29 mouse cellular contexts compared by ENCODE assay signal in the genomic region with DNA sequence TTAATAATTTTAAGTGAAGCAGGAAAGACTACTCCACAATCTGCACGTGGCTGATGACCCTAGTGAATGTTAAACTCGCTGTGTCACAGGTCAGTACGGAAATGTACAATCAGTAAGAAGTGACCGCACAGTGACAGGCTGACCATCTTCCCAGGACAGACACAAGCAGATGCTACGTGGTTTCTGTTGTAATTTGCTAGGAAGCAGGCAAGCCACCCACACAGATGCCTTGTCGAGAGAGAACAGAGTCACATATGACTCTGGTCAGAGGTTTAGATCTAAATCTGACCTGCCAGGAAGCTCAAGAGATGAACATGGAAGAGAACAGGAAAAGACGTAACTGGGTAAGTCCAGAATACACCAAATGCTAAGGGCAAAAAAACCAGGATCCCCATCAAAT. TPM values are rescaled to one million over a fixed set of nuclear protein-coding genes. Genes with fewer than 3 reads are reported as not detected.
"Had no signal": no experiment of that assay in that cellular context is flagged by ENCODE, and none has a peak within 500 bp of the region (broad histone marks: within the 10 kb centered on the region; RNA-seq: fewer than 3 reads in every experiment).

No protein-coding gene starts in this region.

- H3K36me3 ChIP-seq: limb, embryonic 12.5 days; limb, embryonic 15.5 days; neural tube, embryonic 12.5 days; stomach, embryonic 15.5 days had no signal

- H3K9ac ChIP-seq: limb, embryonic 12.5 days; limb, embryonic 15.5 days; liver, embryonic 14.5 days; liver, postnatal 0 days; lung, embryonic 14.5 days; neural tube, embryonic 12.5 days; stomach, embryonic 15.5 days had no signal

- H3K9me3 ChIP-seq: limb, embryonic 12.5 days; limb, embryonic 15.5 days; neural tube, embryonic 12.5 days; stomach, embryonic 15.5 days had no signal

- DNase-seq: kidney, adult 2 months; kidney, postnatal 25 days; layer of hippocampus, adult 9-11 months; layer of hippocampus, postnatal 36 days; left cerebral cortex, postnatal 4 days; liver, postnatal 0 days; lung, embryonic 14.5 days; midbrain, embryonic 14.5 days; retina, postnatal 1 day; right cerebral cortex, postnatal 25 days; spleen, adult 18-20 months; thymus, postnatal 25 days had no signal

- H3K4me2 ChIP-seq: limb, embryonic 12.5 days; limb, embryonic 15.5 days; liver, embryonic 11.5 days; lung, embryonic 14.5 days; midbrain, embryonic 11.5 days; neural tube, embryonic 12.5 days; stomach, embryonic 15.5 days had no signal

- H3K27ac ChIP-seq: kidney, postnatal 0 days; layer of hippocampus, adult 2 months; limb, embryonic 12.5 days; limb, embryonic 15.5 days; liver, embryonic 14.5 days; macrophage; neural tube, embryonic 12.5 days; stomach, embryonic 15.5 days had no signal

- ATAC-seq: liver, postnatal 0 days; lung, postnatal 0 days had no signal

- H3K27me3 ChIP-seq: limb, embryonic 12.5 days; limb, embryonic 15.5 days; neural tube, embryonic 12.5 days; stomach, embryonic 15.5 days had no signal

- H3K4me1 ChIP-seq: limb, embryonic 12.5 days; limb, embryonic 15.5 days; neural tube, embryonic 12.5 days; stomach, embryonic 15.5 days had no signal

- H3K4me3 ChIP-seq: layer of hippocampus, adult 2 months; limb, embryonic 12.5 days; limb, embryonic 15.5 days; neural tube, embryonic 12.5 days; stomach, embryonic 15.5 days had no signal

RNA-seq across cellular contexts. Expression of a gene that starts 3.5 kb away (rescaled TPM):
- total RNA-seq: layer of hippocampus, adult 2 months; layer of hippocampus, postnatal 36 days; left cerebral cortex, adult 8-10 months; left cerebral cortex, postnatal 14 days; left cerebral cortex, postnatal 4 days; megakaryocyte-erythroid progenitor cell, adult 5-6 weeks; midbrain, postnatal 0 days; neutrophil, adult 5-6 weeks had no signal
- polyA plus RNA-seq: kidney, embryonic 14.5 days; kidney, postnatal 0 days; limb, embryonic 12.5 days; limb, embryonic 15.5 days; liver, embryonic 11.5 days; liver, postnatal 0 days; lung, embryonic 14.5 days; lung, postnatal 0 days; macrophage; midbrain, embryonic 11.5 days; midbrain, embryonic 14.5 days; midbrain, postnatal 0 days; neural tube, embryonic 12.5 days; stomach, embryonic 15.5 days had no signal

RNA-seq across cellular contexts. Expression of a gene that starts 3.6 kb away (rescaled TPM):
- polyA plus RNA-seq: limb, embryonic 12.5 days; midbrain, embryonic 11.5 days; midbrain, embryonic 14.5 days; neural tube, embryonic 12.5 days had no signal
